Mouse (Mus musculus) ES-E14 (cell line): ENCODE results near the gene Trim25. TPM values are rescaled to one million over a fixed set of nuclear protein-coding genes. Genes with fewer than 3 reads are reported as not detected.

Source experiments
- DNase-seq: peaks from one replicate; pipeline ENCODE4 v3.0.0-alpha.2; 2013; ENCODE audit warnings: low read depth, low spot score
- H3K27ac ChIP-seq: 2 replicates; pipeline ENCODE4 v1.5.1; 2012; ENCODE audit warnings: low read depth, mild to moderate bottlenecking, low read length, moderate library complexity, mixed read lengths; ENCODE audit not compliant: poor library complexity, insufficient read depth, severe bottlenecking
- H3K36me3 ChIP-seq: 2 replicates; pipeline ENCODE4 v1.6.1; 2012; ENCODE audit warnings: mild to moderate bottlenecking, low read length, moderate library complexity, mixed read lengths; ENCODE audit not compliant: control insufficient read depth, poor library complexity, insufficient read depth, severe bottlenecking
- H3K4me1 ChIP-seq, 2 experiments: fragments of 150-350 bp in 1 of 2; sonication (generic) in 1 of 2; 2 replicates each; pipeline ENCODE4 v1.6.1; 2012; ENCODE audit warnings: low read length in 2 of 2, mild to moderate bottlenecking in 1 of 2, mixed read lengths in 1 of 2; ENCODE audit not compliant: control insufficient read depth in 2 of 2, insufficient read depth in 2 of 2, poor library complexity in 1 of 2
- H3K4me3 ChIP-seq, 2 experiments: fragments of 150-350 bp in 1 of 2; sonication (generic) in 1 of 2; 2 replicates each; pipeline ENCODE4 v1.5.1; 2012; ENCODE audit warnings: low read length in 2 of 2, low read depth in 1 of 2, mild to moderate bottlenecking in 1 of 2, mixed read lengths in 1 of 2; ENCODE audit not compliant: insufficient read depth in 1 of 2, poor library complexity in 1 of 2, severe bottlenecking in 1 of 2
- H3K9ac ChIP-seq: 2 replicates; pipeline ENCODE4 v1.6.1; 2012; ENCODE audit warnings: low read depth, mild to moderate bottlenecking, low read length, mixed read lengths; ENCODE audit not compliant: poor library complexity, insufficient read depth, severe bottlenecking
- H3K9me3 ChIP-seq: fragments of 150-350 bp; sonication (generic); 2 replicates; pipeline ENCODE4 v1.6.1; 2012; ENCODE audit warnings: low read depth, mild to moderate bottlenecking, low read length; ENCODE audit not compliant: control insufficient read depth, insufficient read depth
- CHD2 ChIP-seq: IDR thresholded peaks from 2 replicates; pipeline ENCODE4 v1.6.1; 2014; ENCODE audit warnings: mild to moderate bottlenecking, low read depth, low read length, inconsistent platforms
- HCFC1 ChIP-seq: IDR thresholded peaks from 2 replicates; pipeline ENCODE4 v1.6.1; 2012; ENCODE audit warnings: low read length, inconsistent platforms, borderline replicate concordance; ENCODE audit not compliant: insufficient read depth
- MAFK ChIP-seq: IDR thresholded peaks from 2 replicates; pipeline ENCODE4 v1.6.1; 2014; ENCODE audit warnings: mild to moderate bottlenecking, low read depth, low read length, inconsistent platforms; ENCODE audit not compliant: insufficient read depth
- ZC3H11A ChIP-seq: IDR thresholded peaks from 2 replicates; pipeline ENCODE4 v1.6.1; 2012; ENCODE audit warnings: low read depth, mild to moderate bottlenecking, inconsistent platforms, low read length, borderline replicate concordance
- ZNF384 ChIP-seq: IDR thresholded peaks from 2 replicates; pipeline ENCODE4 v1.6.1; 2012; ENCODE audit warnings: low read depth, low read length, inconsistent platforms
- in situ Hi-C, 2 experiments: fragments of 600-800 bp; cut with MboI; formaldehyde crosslinking; loops; one replicate each; pipeline ENCODE4 v1.15.1; 2025; ENCODE audit warnings: low sequenced_read_pairs in 2 of 2, inconsistent platforms in 1 of 2; ENCODE audit not compliant: unreplicated experiment in 2 of 2
- total RNA-seq: library from RNA; depleted of rRNA; stranded (reverse); fragments of 300-350 nt; gene quantifications from 2 replicates; pipeline ENCODE4 v1.2.3, GENCODE M21; 2012

Gene Trim25
- total RNA-seq, 1 experiment: 37.8 TPM

DNA sequence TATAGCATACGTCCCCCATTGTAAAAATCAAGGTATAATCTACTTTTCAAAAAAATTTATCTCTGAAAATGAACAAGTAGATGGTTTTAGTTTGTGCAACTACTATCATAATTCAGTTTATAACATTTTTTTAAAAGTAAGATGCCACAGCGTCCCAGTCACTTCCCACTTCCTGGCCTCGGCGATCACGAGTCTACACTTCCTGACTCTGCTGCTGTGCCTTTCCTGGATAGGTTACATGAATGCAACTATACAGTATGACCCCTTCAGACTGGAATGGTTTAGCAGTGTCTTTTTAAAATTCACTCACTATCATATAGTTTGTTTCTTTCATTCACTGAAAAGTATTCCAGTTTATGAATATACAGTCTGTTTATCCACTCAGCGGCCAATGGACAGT lies 52.6 kb downstream of the Trim25 start:
- in situ Hi-C loops: no loop called here
- H3K4me1 ChIP-seq: no peaks in the 10 kb centered on the region; a peak in 1 of 4 replicates
- no peak for TF ChIP-seq HCFC1
- TF ChIP-seq ZC3H11A: no peak
- no peak for TF ChIP-seq MAFK
- TF ChIP-seq CHD2: no peak
- no peak for TF ChIP-seq ZNF384
- no peak overlapping the region for H3K27ac ChIP-seq
- no peak for DNase-seq
- no peak overlapping the region for H3K9ac ChIP-seq
- no peak overlapping the region for H3K4me3 ChIP-seq
- peaks cover 41% of the 10 kb centered on the region for H3K36me3 ChIP-seq
- H3K9me3 ChIP-seq: no peaks in the 10 kb centered on the region

DNA sequence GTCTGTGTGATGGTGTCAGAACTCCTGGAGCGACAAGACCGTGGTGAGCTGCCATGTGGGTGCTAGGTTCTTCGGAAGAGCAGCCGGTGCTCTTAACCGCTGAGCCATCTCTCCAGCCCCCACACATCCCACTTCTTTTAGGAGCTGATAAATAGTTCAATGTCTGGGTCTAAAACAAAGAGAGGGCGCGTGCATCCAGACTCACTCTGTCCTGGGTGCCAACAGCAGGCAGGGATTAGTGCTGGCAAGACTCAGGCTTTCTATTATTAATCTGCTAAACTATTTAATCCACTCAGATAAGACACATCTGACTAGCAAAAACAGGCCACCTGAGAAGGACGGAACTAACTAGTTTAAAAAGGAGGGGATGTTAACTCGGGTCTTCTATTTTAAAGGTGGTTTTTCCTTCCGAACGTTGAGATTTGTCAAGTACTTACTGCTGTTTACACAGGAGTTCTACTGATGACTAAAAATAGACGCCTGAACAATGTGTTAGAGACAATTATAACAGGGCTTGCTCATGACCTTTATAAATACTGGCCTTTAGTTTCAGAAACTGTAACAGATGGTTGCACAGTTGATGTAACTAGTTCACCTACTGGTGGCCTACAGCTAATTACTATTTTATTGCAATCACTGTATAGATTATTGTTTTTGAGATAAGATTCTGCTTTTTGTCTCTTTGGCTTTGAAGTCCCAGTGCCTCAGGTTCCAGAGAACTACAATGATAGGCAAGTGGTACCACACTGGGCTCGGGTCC lies 56.9 kb downstream of the Trim25 start:
- H3K9me3 ChIP-seq: no peaks in the 10 kb centered on the region
- no peak overlapping the region for H3K4me3 ChIP-seq
- TF ChIP-seq ZNF384: no peak
- TF ChIP-seq HCFC1: no peak
- TF ChIP-seq MAFK: no peak
- TF ChIP-seq CHD2: no peak
- no peak for TF ChIP-seq ZC3H11A
- H3K27ac ChIP-seq: no peak overlapping the region
- peaks cover 29% of the 10 kb centered on the region for H3K36me3 ChIP-seq
- no peak for DNase-seq
- no peak overlapping the region for H3K9ac ChIP-seq
- H3K4me1 ChIP-seq: no peaks in the 10 kb centered on the region; a peak in 1 of 4 replicates
- in situ Hi-C loops: no loop called here

DNA sequence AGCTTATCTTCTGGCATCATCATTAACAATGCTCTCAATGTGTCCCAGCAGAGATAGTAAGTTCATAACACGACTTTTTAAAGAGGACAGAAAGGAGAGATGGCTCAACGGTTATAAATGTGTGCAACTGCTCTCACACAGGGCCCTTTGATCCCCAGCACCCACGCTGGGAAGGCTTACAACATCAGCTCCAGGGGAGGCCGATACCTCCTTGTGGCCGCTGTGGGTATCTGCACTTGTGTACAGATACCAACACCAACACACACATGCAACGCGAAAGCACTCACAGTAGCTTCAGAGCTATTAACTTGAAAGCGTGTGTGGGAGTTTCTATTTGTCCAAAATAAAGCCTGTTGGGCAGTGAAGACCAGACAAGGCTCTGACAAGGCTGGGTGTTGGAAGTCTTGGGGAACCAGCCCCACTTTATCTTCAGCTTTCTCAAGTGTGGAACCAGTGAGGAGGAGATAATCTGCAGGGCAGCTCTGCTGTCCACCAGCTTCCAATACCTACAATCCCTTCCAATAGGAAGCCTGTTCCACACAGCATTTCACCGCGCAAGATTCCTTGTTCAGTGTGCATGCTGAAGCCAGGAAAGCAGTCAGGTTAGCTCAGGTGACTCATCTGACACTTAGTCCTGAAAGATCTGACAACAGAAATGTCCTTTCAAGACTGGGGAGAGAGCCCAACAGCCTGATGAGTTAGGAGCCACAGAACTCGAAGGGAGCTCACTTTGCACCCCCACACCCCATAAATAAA lies 59.5 kb downstream of the Trim25 start:
- in situ Hi-C loops: no loop called here
- no peak overlapping the region for H3K27ac ChIP-seq
- H3K4me3 ChIP-seq: peak overlapping the region; percentile 86 to 87
- TF ChIP-seq MAFK (no peak), ZNF384 (no peak), HCFC1 (no peak), CHD2 (no peak), ZC3H11A (no peak)
- peak; percentile 58 for DNase-seq
- H3K4me1 ChIP-seq: no peaks in the 10 kb centered on the region; a peak in 1 of 4 replicates
- H3K36me3 ChIP-seq: peaks cover 17% of the 10 kb centered on the region
- peak overlapping the region; percentile 53 for H3K9ac ChIP-seq
- no peaks in the 10 kb centered on the region for H3K9me3 ChIP-seq

GRCm38 (mm10) chr11:89059919-89060422 lies 60.8 kb downstream of the Trim25 start:
- Histone ChIP-seq H3K9ac (peak overlapping the region; percentile 86), H3K4me3 (peak overlapping the region; percentile 86 to 87), H3K4me1 (no peaks in the 10 kb centered on the region; a peak in 1 of 4 replicates), H3K36me3 (peaks cover 8% of the 10 kb centered on the region), H3K27ac (peak overlapping the region; percentile 49), H3K9me3 (no peaks in the 10 kb centered on the region)
- in situ Hi-C loops: no loop called here
- DNase-seq: no peak
- no peak for TF ChIP-seq CHD2
